Mouse (Mus musculus): Measurements from ENCODE around the gene Olfr1030. TPM values are rescaled to one million over a fixed set of nuclear protein-coding genes. Genes with fewer than 3 reads are reported as not detected.

Gene Olfr1030
- not detected in 2 replicates for polyA plus RNA-seq (2012; rRNA removed)

DNA sequence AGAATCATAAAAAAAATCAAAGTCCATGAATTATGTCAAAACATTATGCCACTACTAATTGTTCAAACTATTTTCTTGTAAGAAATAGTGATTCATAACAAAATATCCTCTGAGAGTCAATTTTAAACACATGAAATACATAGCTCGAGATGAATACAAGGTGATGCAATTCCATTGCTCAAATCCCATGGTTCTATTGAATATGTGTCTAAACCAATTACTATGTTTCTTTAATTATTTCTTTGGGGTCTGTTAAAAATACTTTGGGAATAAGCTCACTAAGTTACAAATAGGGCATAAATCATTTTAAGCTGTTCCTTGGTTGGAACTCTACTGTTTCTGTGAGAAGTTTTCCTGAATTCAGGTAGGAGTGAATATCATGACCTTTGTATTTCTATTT lies at the start of gene Olfr1030:
Gene Olfr1030 (plus strand): TSS at position 301 of the 400 bp plus-strand sequence.

DNA sequence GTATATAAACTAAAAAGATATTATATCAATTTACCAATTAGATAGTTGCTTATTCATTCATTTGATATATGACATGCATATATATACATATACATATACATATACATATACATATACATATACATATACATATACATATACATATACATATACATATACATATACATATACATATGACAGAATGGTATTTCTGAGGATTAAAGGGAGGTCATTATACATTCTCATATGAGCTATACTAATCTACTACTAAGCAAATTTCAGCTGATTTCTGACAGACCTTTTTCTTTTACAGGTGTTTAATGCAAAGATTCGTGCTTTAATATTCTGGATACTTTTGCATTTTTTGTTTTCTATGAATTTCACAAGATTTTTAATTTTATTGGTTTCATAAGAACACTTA lies 28.9 kb upstream of the Olfr1030 start, which contains the start of gene Olfr1028:
Gene Olfr1028 (plus strand): TSS at position 301 of the 400 bp plus-strand sequence.

DNA sequence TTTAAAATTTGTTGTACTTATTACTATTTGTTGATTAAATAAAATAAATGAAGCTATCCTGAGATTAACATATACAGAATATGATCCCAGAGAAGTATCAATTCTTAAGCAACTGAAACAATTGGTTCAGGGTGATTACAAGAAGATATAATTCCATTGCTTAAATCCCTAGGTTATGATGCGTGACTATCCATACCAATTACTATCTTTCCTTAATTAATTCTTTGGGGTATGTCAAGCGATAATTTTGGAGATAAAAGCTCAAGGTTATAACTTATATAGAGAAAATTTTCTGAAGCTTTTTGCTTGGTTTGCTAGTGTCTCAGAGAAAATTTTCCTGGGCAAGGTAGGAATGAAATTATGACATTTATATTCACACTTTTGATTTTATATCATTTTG lies 5.5 kb upstream of the Olfr1030 start, which contains the start of gene Olfr1029:
Gene Olfr1029 (plus strand): TSS at position 301 of the 400 bp plus-strand sequence.

DNA sequence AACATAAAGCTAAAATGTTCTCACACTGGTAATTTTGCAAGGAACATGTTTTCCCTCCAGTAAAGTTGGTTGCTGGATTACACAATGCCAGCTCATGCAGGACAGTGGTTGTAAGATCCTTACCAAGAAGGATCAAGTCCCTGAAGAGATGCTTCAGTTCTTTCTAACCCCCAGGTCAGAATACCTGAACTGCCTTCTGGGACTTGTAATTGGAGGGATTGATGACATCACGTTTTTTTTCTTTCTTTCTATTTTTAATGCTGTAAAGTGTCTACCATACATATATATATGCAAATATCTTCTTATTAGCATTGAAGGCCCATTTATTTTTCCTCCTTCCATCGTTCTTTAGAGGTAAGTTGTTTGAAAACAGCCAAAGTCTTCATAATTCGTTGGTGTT lies 10.9 kb downstream of the Olfr1030 start, which contains the start of gene Olfr1031:
Gene Olfr1031 (plus strand): TSS at position 301 of the 400 bp plus-strand sequence.

DNA sequence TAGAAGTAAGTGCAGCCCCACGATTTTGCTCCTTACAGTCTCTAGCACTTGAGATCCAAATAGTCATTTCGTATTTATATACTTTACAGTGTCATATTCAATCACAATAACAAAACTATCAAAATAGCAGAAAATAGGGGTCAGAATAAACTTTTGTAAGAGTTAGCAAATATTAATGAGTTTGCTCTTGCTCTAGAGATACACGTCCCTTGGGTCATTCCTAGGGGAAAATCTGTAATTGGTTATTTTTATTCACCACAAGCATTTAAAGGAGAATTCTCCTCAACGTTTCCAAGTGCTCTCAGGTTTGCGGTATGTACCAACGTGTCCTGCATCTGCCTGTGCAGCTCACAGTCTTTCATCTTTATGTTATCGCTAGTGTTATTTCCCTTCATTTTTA lies 26.2 kb downstream of the Olfr1030 start, which contains the start of gene Olfr1032:
Gene Olfr1032 (plus strand): TSS at position 301 of the 400 bp plus-strand sequence.

DNA sequence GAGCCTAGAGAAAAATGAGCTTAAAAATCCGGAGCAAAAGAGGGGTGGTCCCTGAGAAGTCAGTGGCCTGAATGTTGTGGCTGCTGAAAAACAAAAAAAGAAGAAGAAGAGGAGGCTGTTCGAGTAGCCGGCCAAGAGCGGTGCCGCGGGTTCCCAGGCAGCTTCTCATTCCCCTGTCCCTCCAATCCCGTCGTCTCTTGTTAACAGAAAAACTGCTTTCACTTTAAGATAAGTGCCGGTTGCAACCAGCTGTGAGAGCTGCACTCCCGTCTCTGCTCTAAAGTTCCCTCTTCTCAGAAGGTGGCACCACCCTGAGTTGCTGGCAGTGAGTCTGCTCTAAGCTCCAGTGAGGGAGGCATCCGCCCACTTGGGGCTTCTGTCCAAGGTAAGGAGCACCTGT lies 41.3 kb downstream of the Olfr1030 start, which contains the start of gene Olfr1033:
Gene Olfr1033 (plus strand): TSS at position 228 of the 400 bp plus-strand sequence.

Other genes starting within 250 kb of the Olfr1030 start
- gene Olfr1012, start 216.5 kb upstream of the Olfr1030 start, polyA plus RNA-seq (2012; rRNA removed): not detected in 2 replicates
- not detected in 2 replicates for gene Olfr1013, start 212.2 kb upstream of the Olfr1030 start, polyA plus RNA-seq (2012; rRNA removed)
- not detected in 2 replicates for gene Olfr1014, start 206.6 kb upstream of the Olfr1030 start, polyA plus RNA-seq (2012; rRNA removed)
- not detected in 2 replicates for gene Olfr1015, start 197.3 kb upstream of the Olfr1030 start, polyA plus RNA-seq (2012; rRNA removed)
- not detected in 2 replicates for gene Olfr1016, start 176.7 kb upstream of the Olfr1030 start, polyA plus RNA-seq (2012; rRNA removed)
- gene Olfr1018, start 160.8 kb upstream of the Olfr1030 start, polyA plus RNA-seq (2012; rRNA removed): not detected in 2 replicates
- not detected in 2 replicates for gene Olfr1019, start 133.8 kb upstream of the Olfr1030 start, polyA plus RNA-seq (2012; rRNA removed)
- not detected in 2 replicates for gene Olfr1020, start 132.2 kb upstream of the Olfr1030 start, polyA plus RNA-seq (2012; rRNA removed)
- gene Olfr1022, start 110.7 kb upstream of the Olfr1030 start, polyA plus RNA-seq (2012; rRNA removed): not detected in 2 replicates
- not detected in 2 replicates for gene Olfr1023, start 93.6 kb upstream of the Olfr1030 start, polyA plus RNA-seq (2012; rRNA removed)
- not detected in 2 replicates for gene Olfr1024, start 74.2 kb upstream of the Olfr1030 start, polyA plus RNA-seq (2012; rRNA removed)
- not detected in 2 replicates for gene Olfr1025-ps1, start 64.1 kb upstream of the Olfr1030 start, polyA plus RNA-seq (2012; rRNA removed)
- not detected in 2 replicates for gene Olfr1026, start 57.7 kb upstream of the Olfr1030 start, polyA plus RNA-seq (2012; rRNA removed)
- not detected in 2 replicates for gene Olfr1028, start 28.8 kb upstream of the Olfr1030 start, polyA plus RNA-seq (2012; rRNA removed)
- not detected in 2 replicates for gene Olfr1029, start 5.4 kb upstream of the Olfr1030 start, polyA plus RNA-seq (2012; rRNA removed)
- gene Olfr1031, start 11.0 kb downstream of the Olfr1030 start, polyA plus RNA-seq (2012; rRNA removed): not detected in 2 replicates
- gene Olfr1032, start 26.3 kb downstream of the Olfr1030 start, polyA plus RNA-seq (2012; rRNA removed): not detected in 2 replicates
- 0.08 and 0.14 TPM in 2 replicates for gene Olfr1033, start 41.4 kb downstream of the Olfr1030 start, polyA plus RNA-seq (2012; rRNA removed)
- 0.03 TPM in 1 of 2 replicates, not detected in the other for gene Olfr1034, start 66.6 kb downstream of the Olfr1030 start, polyA plus RNA-seq (2012; rRNA removed)
- gene Olfr1036, start 94.7 kb downstream of the Olfr1030 start, polyA plus RNA-seq (2012; rRNA removed): not detected in 2 replicates
- gene Olfr1037, start 108.1 kb downstream of the Olfr1030 start, polyA plus RNA-seq (2012; rRNA removed): not detected in 2 replicates
- not detected in 2 replicates for gene Olfr1039, start 156.7 kb downstream of the Olfr1030 start, polyA plus RNA-seq (2012; rRNA removed)
- gene Olfr1040, start 167.5 kb downstream of the Olfr1030 start, polyA plus RNA-seq (2012; rRNA removed): not detected in 2 replicates
- gene Olfr1042, start 182.6 kb downstream of the Olfr1030 start, polyA plus RNA-seq (2012; rRNA removed): not detected in 2 replicates
- not detected in 2 replicates for gene Olfr1043, start 188.2 kb downstream of the Olfr1030 start, polyA plus RNA-seq (2012; rRNA removed)
- not detected in 2 replicates for gene Olfr1044, start 198.5 kb downstream of the Olfr1030 start, polyA plus RNA-seq (2012; rRNA removed)
- not detected in 2 replicates for gene Olfr52, start 206.4 kb downstream of the Olfr1030 start, polyA plus RNA-seq (2012; rRNA removed)
- not detected in 2 replicates for gene Olfr1045, start 223.7 kb downstream of the Olfr1030 start, polyA plus RNA-seq (2012; rRNA removed)
- gene Olfr1046, start 240.0 kb downstream of the Olfr1030 start, polyA plus RNA-seq (2012; rRNA removed): not detected in 2 replicates